Comparison of ENCODE assay signal across 23 mouse cellular contexts in genomic region chr15:28834831-28835230, GRCm38 (mm10).
DNase-seq lines count a peak whose midpoint lies in the region; ATAC-seq and TF ChIP-seq lines count a peak whose summit lies in the region.
"Had no signal": no experiment of that assay in that cellular context is flagged by ENCODE, and none has a peak within 500 bp of the region (broad histone marks: within the 10 kb centered on the region; RNA-seq: fewer than 3 reads in every experiment).

No protein-coding gene starts in this region.

- no peak overlapping the region for H3K9ac ChIP-seq in lung, embryonic 14.5 days
- H3K9ac ChIP-seq: heart, embryonic 12.5 days; hindbrain, embryonic 14.5 days; limb, embryonic 12.5 days; liver, embryonic 15.5 days; lung, embryonic 15.5 days had no signal

- H3K27ac ChIP-seq in lung, embryonic 14.5 days (ENCODE audit: low read depth) = no peak overlapping the region
- H3K27ac ChIP-seq: heart, adult 2 months; hindbrain, embryonic 14.5 days; limb, embryonic 12.5 days; liver, embryonic 15.5 days; lung, embryonic 15.5 days had no signal

- no peaks in the 10 kb centered on the region for H3K27me3 ChIP-seq in lung, embryonic 14.5 days (ENCODE audit: insufficient read depth, low read length)
- H3K27me3 ChIP-seq: heart, embryonic 12.5 days; limb, embryonic 12.5 days; liver, embryonic 15.5 days; lung, embryonic 15.5 days had no signal

- no peak overlapping the region for H3K4me2 ChIP-seq in lung, embryonic 14.5 days
- H3K4me2 ChIP-seq: heart, embryonic 12.5 days; hindbrain, embryonic 14.5 days; limb, embryonic 12.5 days; liver, embryonic 15.5 days; lung, embryonic 15.5 days; midbrain, embryonic 11.5 days had no signal

- ATAC-seq in lung, embryonic 14.5 days (ENCODE audit: insufficient read depth) = no peak
- ATAC-seq: forebrain, embryonic 16.5 days; inflammation-experienced regulatory T-cells, adult 6 months had no signal

- no peaks in the 10 kb centered on the region for H3K36me3 ChIP-seq in lung, embryonic 14.5 days (ENCODE audit: insufficient read depth)
- H3K36me3 ChIP-seq: G1E; heart, embryonic 12.5 days; limb, embryonic 12.5 days; liver, embryonic 15.5 days; lung, embryonic 15.5 days had no signal

- peak; percentile 3 to 12 for DNase-seq in cerebellum, adult 18-20 months
- no peak for DNase-seq in cerebellum, adult 11 months
- peak; percentile 55 to 63 for DNase-seq in cerebellum, postnatal 36 days
- DNase-seq in cerebellum, adult 9-10 months = no peak
- peak; percentile 7 for DNase-seq in lung, embryonic 14.5 days
- no peak for DNase-seq in lung, postnatal 4 days
- no peak for DNase-seq in urinary bladder, postnatal 4 days (ENCODE audit: low spot score in 2 of 2)
- DNase-seq: adrenal gland, postnatal 10 days; heart, adult 2 months; heart, postnatal 4 days; kidney, adult 11 months; kidney, postnatal 14 days; layer of hippocampus, adult 9-11 months; thymus, postnatal 14 days had no signal

- H3K4me1 ChIP-seq in lung, embryonic 14.5 days (ENCODE audit: insufficient read depth) = no peaks in the 10 kb centered on the region
- H3K4me1 ChIP-seq: heart, embryonic 12.5 days; limb, embryonic 12.5 days; liver, embryonic 15.5 days; lung, embryonic 15.5 days had no signal

- WGBS in lung, embryonic 14.5 days = 68% methylated on average over 4 of the region's 4 CpGs

- no peak overlapping the region for H3K4me3 ChIP-seq in lung, embryonic 14.5 days (ENCODE audit: low read depth, low read length)
- H3K4me3 ChIP-seq: heart, adult 2 months; heart, embryonic 12.5 days; limb, embryonic 12.5 days; liver, embryonic 15.5 days; lung, embryonic 15.5 days had no signal

- no peak for TF ChIP-seq CTCF in lung, embryonic 14.5 days (IDR thresholded peaks at IDR 0.05; ENCODE audit: low read depth)

- no peaks in the 10 kb centered on the region for H3K9me3 ChIP-seq in lung, embryonic 14.5 days (ENCODE audit: low read depth, low read length)
- H3K9me3 ChIP-seq: G1E; heart, embryonic 12.5 days; limb, embryonic 12.5 days; liver, embryonic 15.5 days; lung, embryonic 15.5 days had no signal

Comparison
In these comparisons a context has a peak if more than half of its experiments do, and no peak if none do; other contexts are left out.
1. DNase-seq: peak in cerebellum, adult 18-20 months (2 of 2), cerebellum, postnatal 36 days (2 of 2) and lung, embryonic 14.5 days (single experiment); none in cerebellum, adult 11 months (single experiment), cerebellum, adult 9-10 months (single experiment), lung, postnatal 4 days (0 of 2) and urinary bladder, postnatal 4 days (0 of 2).